In the genomic region with DNA sequence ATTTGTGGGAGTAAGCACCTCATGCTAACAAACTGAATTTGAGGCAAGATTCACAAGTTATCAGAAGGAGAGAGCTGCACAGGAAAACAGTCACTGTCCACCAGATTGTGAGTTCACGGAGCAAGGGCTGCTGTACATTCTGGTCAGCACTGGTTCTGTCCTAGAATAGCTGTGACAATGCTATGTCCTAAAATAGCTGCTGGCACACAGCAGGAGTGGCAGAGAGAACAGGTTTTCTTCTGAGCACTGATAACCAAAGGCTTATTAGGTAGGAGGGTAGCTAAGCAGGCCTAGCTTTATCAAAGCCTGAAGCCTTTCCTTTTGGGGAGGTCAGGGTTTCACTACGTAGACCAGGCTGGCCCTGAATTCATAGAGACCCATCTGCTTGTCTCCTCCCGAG, we compare ENCODE assay signal across 20 mouse cellular contexts. TPM values are rescaled to one million over a fixed set of nuclear protein-coding genes. Genes with fewer than 3 reads are reported as not detected.
A peak's percentile ranks its signal among the peaks of the same experiment; 100 is the strongest.
DNase-seq lines count a peak whose midpoint lies in the region; ATAC-seq and TF ChIP-seq lines count a peak whose summit lies in the region.
"Had no signal": no experiment of that assay in that cellular context is flagged by ENCODE, and none has a peak within 500 bp of the region (broad histone marks: within the 10 kb centered on the region; RNA-seq: fewer than 3 reads in every experiment).

No protein-coding gene starts in this region.

- TF ChIP-seq EP300 in heart, postnatal 0 days (IDR thresholded peaks at IDR 0.05; ENCODE audit: low read depth) = 0 out of 2 replicates have a peak, but pooled peaks have one; percentile 69

- TF ChIP-seq POLR2A in cerebellum, adult 2 months (IDR thresholded peaks at IDR 0.05; ENCODE audit: borderline replicate concordance, insufficient read depth, low read length) = no peak; the same call in 1 of the 2 replicates

- peaks cover 47% of the 10 kb centered on the region for H3K36me3 ChIP-seq in heart, postnatal 0 days (replicated peaks; ENCODE audit: control insufficient read depth, insufficient read depth, low read length)
- H3K36me3 ChIP-seq in kidney, embryonic 14.5 days (ENCODE audit: control insufficient read depth, insufficient read depth, low read length) = peaks cover 53% of the 10 kb centered on the region

- peaks cover 6% of the 10 kb centered on the region for H3K9me3 ChIP-seq in heart, postnatal 0 days (replicated peaks; ENCODE audit: control insufficient read depth, low read length)
- peaks cover 23% of the 10 kb centered on the region for H3K9me3 ChIP-seq in kidney, embryonic 14.5 days (ENCODE audit: control insufficient read depth, low read length)
- H3K9me3 ChIP-seq: limb, embryonic 10.5 days had no signal

- H3K9ac ChIP-seq in heart, postnatal 0 days (replicated peaks; ENCODE audit: low read depth, low read length) = no peak overlapping the region
- no peak overlapping the region for H3K9ac ChIP-seq in kidney, embryonic 14.5 days (ENCODE audit: low read depth, low read length)
- H3K9ac ChIP-seq: embryonic facial prominence, embryonic 13.5 days; hindbrain, embryonic 13.5 days; intestine, embryonic 15.5 days had no signal

- H3K4me1 ChIP-seq in cerebellum, adult 2 months (ENCODE audit: control insufficient read depth, insufficient read depth, low read length) = no peaks in the 10 kb centered on the region; the same call in 1 of the 2 replicates
- H3K4me1 ChIP-seq in heart, postnatal 0 days (ENCODE audit: control insufficient read depth, insufficient read depth) = peaks cover 24% of the 10 kb centered on the region
- H3K4me1 ChIP-seq in kidney, embryonic 14.5 days (ENCODE audit: control insufficient read depth, insufficient read depth, low read length) = peaks cover 6% of the 10 kb centered on the region; the same call in 1 of the 2 replicates

- H3K27ac ChIP-seq in cerebellum, adult 2 months (ENCODE audit: insufficient read depth, low read length) = peak overlapping the region; percentile 85
- peak overlapping the region; percentile 91 for H3K27ac ChIP-seq in heart, postnatal 0 days (ENCODE audit: low read depth)
- H3K27ac ChIP-seq in kidney, embryonic 14.5 days (ENCODE audit: low read depth, low read length) = no peak overlapping the region
- H3K27ac ChIP-seq: embryonic facial prominence, embryonic 13.5 days; hindbrain, embryonic 13.5 days; intestine, embryonic 15.5 days; kidney, postnatal 0 days; layer of hippocampus, adult 2 months; limb, embryonic 10.5 days had no signal

- peak; percentile 76 for ATAC-seq in heart, postnatal 0 days (ENCODE audit: insufficient read depth, low read depth)
- no peak for ATAC-seq in kidney, embryonic 14.5 days (ENCODE audit: low FRiP score, low TSS enrichment)
- ATAC-seq: intestine, embryonic 15.5 days; midbrain, embryonic 16.5 days had no signal

- no peak overlapping the region for H3K4me2 ChIP-seq in heart, postnatal 0 days (ENCODE audit: low read depth, low read length)
- no peak overlapping the region for H3K4me2 ChIP-seq in kidney, embryonic 14.5 days (replicated peaks; ENCODE audit: low read depth, low read length)
- H3K4me2 ChIP-seq: embryonic facial prominence, embryonic 13.5 days; hindbrain, embryonic 13.5 days; intestine, embryonic 15.5 days; liver, embryonic 11.5 days had no signal

- DNase-seq in cerebellum, adult 18-20 months = peak; percentile 28 to 40
- no peak for DNase-seq in cerebellum, adult 11 months
- DNase-seq in cerebellum, adult 2 months = peak; percentile 37 to 67
- DNase-seq in heart, adult 9 months (ENCODE audit: low spot score in 2 of 2) = peak; percentile 50 to 67
- peak; percentile 91 for DNase-seq in heart, postnatal 0 days (ENCODE audit: low spot score)
- DNase-seq in lung, postnatal 10 days = no peak
- DNase-seq in c-Kit-positive CD71-positive TER-119-positive erythroid progenitor cells, embryonic 14.5 days (ENCODE audit: low spot score) = no peak
- DNase-seq: adrenal gland, adult 2 months; lung, adult 2 months; right cerebral cortex, adult 18-20 months had no signal

- TF ChIP-seq CTCF in cerebellum, adult 2 months (IDR thresholded peaks at IDR 0.05; ENCODE audit: borderline replicate concordance, insufficient read depth, low read depth, low read length) = no peak
- no peak for TF ChIP-seq CTCF in heart, postnatal 0 days (IDR thresholded peaks at IDR 0.05; ENCODE audit: low read depth)

- H3K27me3 ChIP-seq in cerebellum, adult 2 months (ENCODE audit: control insufficient read depth, insufficient read depth, low read length) = no peaks in the 10 kb centered on the region
- H3K27me3 ChIP-seq in heart, postnatal 0 days (ENCODE audit: control insufficient read depth, insufficient read depth, low read length) = no peaks in the 10 kb centered on the region
- no peaks in the 10 kb centered on the region for H3K27me3 ChIP-seq in kidney, embryonic 14.5 days (ENCODE audit: control insufficient read depth, insufficient read depth, low read length)
- H3K27me3 ChIP-seq: CH12.LX; embryonic facial prominence, embryonic 13.5 days; hindbrain, embryonic 13.5 days; intestine, embryonic 15.5 days had no signal

- WGBS in cerebellum, adult 2 months = 24% methylated on average over 3 of the region's 3 CpGs
- WGBS in heart, postnatal 0 days = 31% methylated on average over 3 of the region's 3 CpGs
- 98% methylated on average over 3 of the region's 3 CpGs for WGBS in kidney, embryonic 14.5 days

- no peak overlapping the region for H3K4me3 ChIP-seq in cerebellum, adult 2 months (replicated peaks; ENCODE audit: insufficient read depth, low read depth, low read length)
- H3K4me3 ChIP-seq in heart, postnatal 0 days (ENCODE audit: low read depth, low read length) = no peak overlapping the region
- no peak overlapping the region for H3K4me3 ChIP-seq in kidney, embryonic 14.5 days (ENCODE audit: low read length)
- H3K4me3 ChIP-seq: embryonic facial prominence, embryonic 13.5 days; hindbrain, embryonic 13.5 days; intestine, embryonic 15.5 days; layer of hippocampus, adult 2 months; limb, embryonic 10.5 days had no signal

RNA-seq across cellular contexts. Expression of a gene that starts 2.6 kb away (rescaled TPM):
- 98.3 and 100 TPM in 2 replicates for polyA plus RNA-seq in cerebellum, adult 2 months (2012; rRNA removed)
- total RNA-seq in heart, postnatal 0 days (2014; rRNA removed; ENCODE audit: low replicate concordance) = 77.2 and 117 TPM in 2 replicates
- polyA plus RNA-seq in heart, postnatal 0 days (2015; fragmentation: Nextera tagmentation; extraction: Ambion mirVana) = 114 and 115 TPM in 2 replicates
- polyA plus RNA-seq in kidney, embryonic 14.5 days (2014; fragmentation: Nextera tagmentation; extraction: Ambion mirVana) = 79.3 and 122 TPM in 2 replicates

RNA-seq across cellular contexts. Expression of a gene that starts 2.7 kb away (rescaled TPM):
- 15.0 and 15.7 TPM in 2 replicates for polyA plus RNA-seq in cerebellum, adult 2 months (2012; rRNA removed)
- total RNA-seq in heart, postnatal 0 days (2014; rRNA removed; ENCODE audit: low replicate concordance) = 45.9 and 49.9 TPM in 2 replicates
- 49.6 and 50.2 TPM in 2 replicates for polyA plus RNA-seq in heart, postnatal 0 days (2015; fragmentation: Nextera tagmentation; extraction: Ambion mirVana)
- polyA plus RNA-seq in kidney, embryonic 14.5 days (2014; fragmentation: Nextera tagmentation; extraction: Ambion mirVana) = 47.5 and 52.9 TPM in 2 replicates

RNA-seq across cellular contexts. Expression of a gene that starts 37.3 kb away (rescaled TPM):
- 16.2 and 18.2 TPM in 2 replicates for polyA plus RNA-seq in cerebellum, adult 2 months (2012; rRNA removed)
- 9.0 and 16.9 TPM in 2 replicates for total RNA-seq in heart, postnatal 0 days (2014; rRNA removed; ENCODE audit: low replicate concordance)
- polyA plus RNA-seq in heart, postnatal 0 days (2015; fragmentation: Nextera tagmentation; extraction: Ambion mirVana) = 5.0 and 5.3 TPM in 2 replicates
- 5.4 and 8.1 TPM in 2 replicates for polyA plus RNA-seq in kidney, embryonic 14.5 days (2014; fragmentation: Nextera tagmentation; extraction: Ambion mirVana)

RNA-seq across cellular contexts. Expression of a gene that starts 37.5 kb away (rescaled TPM):
- polyA plus RNA-seq in cerebellum, adult 2 months (2012; rRNA removed) = 18.5 and 19.5 TPM in 2 replicates
- total RNA-seq in heart, postnatal 0 days (2014; rRNA removed; ENCODE audit: low replicate concordance) = 9.6 and 14.5 TPM in 2 replicates
- polyA plus RNA-seq in heart, postnatal 0 days (2015; fragmentation: Nextera tagmentation; extraction: Ambion mirVana) = 5.1 and 6.7 TPM in 2 replicates
- 6.6 and 9.1 TPM in 2 replicates for polyA plus RNA-seq in kidney, embryonic 14.5 days (2014; fragmentation: Nextera tagmentation; extraction: Ambion mirVana)

Comparison
In these comparisons a context has a peak if more than half of its experiments do, and no peak if none do; other contexts are left out.
1. DNase-seq: peak in cerebellum, adult 18-20 months (2 of 2), cerebellum, adult 2 months (2 of 2), heart, adult 9 months (2 of 2) and heart, postnatal 0 days (single experiment); none in cerebellum, adult 11 months (single experiment), lung, postnatal 10 days (single experiment) and c-Kit-positive CD71-positive TER-119-positive erythroid progenitor cells, embryonic 14.5 days (single experiment).